Mouse (Mus musculus): ENCODE measurements at regions not wholly inside any gene's neighbourhood (a gene's known extent, or its start where the extent isn't known, plus 50 kb on each side); places are given as distances from the start of the nearest gene placed in this dataset.
A peak's percentile ranks its signal among the peaks of the same experiment; 100 is the strongest.
"Not testable (repeated sequence)": the region's sequence is repeated elsewhere in the genome, so short reads cannot be mapped to it uniquely, and the experiment has no call there.

GRCm38 (mm10) chr7:58310096-58310495 is 345.9 kb upstream of the Atp10a start:
- no peak for DNase-seq

DNA sequence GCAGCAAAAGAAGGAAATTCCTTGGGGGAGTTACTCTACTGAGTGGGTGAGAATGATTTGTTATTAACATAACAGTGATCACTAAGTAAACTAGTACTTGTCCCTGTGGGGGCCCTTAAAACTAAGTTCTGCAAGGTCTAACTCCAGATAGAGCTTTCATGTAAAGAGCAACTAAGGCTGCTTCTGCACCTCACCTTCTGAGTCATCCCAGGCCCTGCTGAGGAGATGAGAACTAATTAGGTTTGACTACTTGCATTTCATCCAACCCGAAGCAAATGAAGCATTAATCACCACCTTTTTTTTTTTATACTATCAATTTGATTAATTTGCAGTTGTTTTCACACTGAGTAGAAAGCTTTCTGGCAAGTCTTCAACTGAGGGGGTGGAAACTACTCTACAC is 333.6 kb upstream of the Atp10a start:
- intact Hi-C loops (cut with DNase I; ENCODE audit: low total_unique reads), result no loop called here
- DNase-seq, result no peak

More at GRCm38 (mm10) chr7:58310096-58310495, 345.9 kb upstream of the Atp10a start:
- intact Hi-C loops (cut with DNase I; ENCODE audit: low total_unique reads), result no loop called here

GRCm38 (mm10) chr7:58367384-58367783 is 288.6 kb upstream of the Atp10a start:
- intact Hi-C loops (cut with DNase I; ENCODE audit: low total_unique reads), result no loop called here
- DNase-seq, result no peak

- no peak for DNase-seq
- intact Hi-C loops (cut with DNase I; ENCODE audit: low total_unique reads), result no loop called here
Measured at GRCm38 (mm10) chr7:58383401-58383800, 272.6 kb upstream of the Atp10a start.

GRCm38 (mm10) chr7:58388326-58388725 is 267.6 kb upstream of the Atp10a start:
- no peak for DNase-seq
- intact Hi-C loops (cut with DNase I; ENCODE audit: low total_unique reads), result no loop called here

DNA sequence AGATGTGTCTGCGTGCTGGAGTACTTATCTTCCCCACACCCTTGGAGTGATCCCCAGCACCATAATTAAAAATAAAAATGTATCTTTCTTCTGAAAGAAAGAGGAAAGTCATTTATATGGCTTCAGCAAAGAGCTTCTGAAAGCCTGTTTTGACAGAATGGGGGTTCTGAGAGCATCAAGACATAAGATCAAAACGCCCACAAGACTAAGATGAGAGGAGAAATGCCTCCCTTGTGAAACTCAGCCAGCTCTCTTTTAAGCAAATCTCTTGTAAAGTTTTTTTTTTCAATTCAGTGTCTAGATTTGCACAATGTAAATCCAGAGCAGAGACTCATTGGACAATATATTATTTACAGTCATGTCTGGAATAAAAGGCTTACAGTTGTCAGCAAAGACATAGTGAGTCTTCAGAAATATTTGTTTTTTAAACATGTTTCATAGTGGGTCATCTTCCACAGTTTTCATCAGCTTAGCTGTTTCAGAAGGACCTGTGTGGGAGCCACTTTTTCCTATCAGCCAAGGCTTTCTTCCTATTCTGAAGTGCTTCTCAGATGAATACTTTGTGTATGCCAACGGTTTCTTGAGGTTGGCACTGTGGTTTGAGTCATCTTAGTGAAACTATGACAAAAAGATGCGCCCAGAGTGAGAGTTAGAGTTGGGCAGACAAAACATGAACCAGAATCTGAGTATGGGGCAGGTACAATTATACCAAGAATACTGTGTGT is 263.4 kb upstream of the Atp10a start:
- intact Hi-C loops (cut with DNase I; ENCODE audit: low total_unique reads), result no loop called here
- DNase-seq, result no peak

- intact Hi-C loops (cut with DNase I; ENCODE audit: low total_unique reads), result no loop called here
- no peak for DNase-seq
Measured at GRCm38 (mm10) chr7:58397992-58398391, 258.0 kb upstream of the Atp10a start.

DNA sequence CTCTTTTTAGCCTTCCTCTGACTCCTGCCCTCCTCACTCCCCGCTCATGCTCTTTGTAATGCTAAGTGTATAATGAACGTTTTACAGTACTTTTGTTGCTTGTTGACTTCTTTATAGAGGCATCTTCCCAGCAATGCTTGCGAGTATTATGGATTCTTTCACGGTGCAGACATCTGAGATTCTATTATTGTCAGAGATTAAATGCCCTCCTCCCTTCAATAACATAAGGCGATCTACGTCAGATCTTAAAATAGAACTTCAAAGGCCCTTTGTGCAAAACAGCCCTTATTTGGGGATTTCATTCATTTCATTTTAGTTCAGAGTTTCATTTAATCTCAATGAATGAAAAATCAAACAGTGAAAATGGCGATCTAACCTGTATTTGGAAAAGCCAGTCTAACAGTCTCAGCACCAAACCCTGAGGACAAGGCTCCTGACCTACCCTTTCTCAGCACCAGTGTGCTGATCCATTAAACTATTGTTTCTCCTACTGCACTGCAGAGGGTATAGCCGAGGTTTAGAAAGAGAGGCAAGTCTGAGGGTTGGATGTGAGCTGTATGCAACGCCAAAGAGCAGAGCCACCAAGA is 257.3 kb upstream of the Atp10a start:
- intact Hi-C loops (cut with DNase I; ENCODE audit: low total_unique reads), result no loop called here
- DNase-seq, result no peak

GRCm38 (mm10) chr7:58399145-58399604 is 256.8 kb upstream of the Atp10a start:
- DNase-seq, result peak; percentile 89
- intact Hi-C loops (cut with DNase I; ENCODE audit: low total_unique reads), result no loop called here

- DNase-seq, result no peak
- intact Hi-C loops (cut with DNase I; ENCODE audit: low total_unique reads), result no loop called here
Measured at GRCm38 (mm10) chr7:58399651-58400050, 256.3 kb upstream of the Atp10a start.

DNA sequence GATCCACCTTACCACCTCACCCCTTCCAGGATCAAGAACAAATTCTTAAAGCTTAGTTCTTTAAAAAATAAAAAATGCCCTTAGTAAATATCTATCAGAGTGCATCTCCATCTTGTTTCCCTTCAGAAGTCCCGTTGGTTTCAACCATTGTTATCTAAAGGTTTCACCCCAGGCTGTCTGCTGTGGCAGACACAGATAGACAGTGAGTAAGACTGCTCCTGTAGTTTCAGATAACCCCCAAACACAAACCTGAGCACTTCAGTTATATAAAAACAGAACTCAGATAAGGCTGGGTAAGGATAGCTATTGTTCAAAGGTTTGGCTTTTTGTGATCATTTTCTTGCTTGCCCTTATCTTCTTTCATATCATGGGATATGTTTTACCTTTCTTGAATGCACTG is 255.4 kb upstream of the Atp10a start:
- DNase-seq, result no peak
- intact Hi-C loops (cut with DNase I; ENCODE audit: low total_unique reads), result no loop called here

- intact Hi-C loops (cut with DNase I; ENCODE audit: low total_unique reads), result no loop called here
- no peak for DNase-seq
Measured at GRCm38 (mm10) chr7:58436888-58437625, 218.9 kb upstream of the Atp10a start.

DNA sequence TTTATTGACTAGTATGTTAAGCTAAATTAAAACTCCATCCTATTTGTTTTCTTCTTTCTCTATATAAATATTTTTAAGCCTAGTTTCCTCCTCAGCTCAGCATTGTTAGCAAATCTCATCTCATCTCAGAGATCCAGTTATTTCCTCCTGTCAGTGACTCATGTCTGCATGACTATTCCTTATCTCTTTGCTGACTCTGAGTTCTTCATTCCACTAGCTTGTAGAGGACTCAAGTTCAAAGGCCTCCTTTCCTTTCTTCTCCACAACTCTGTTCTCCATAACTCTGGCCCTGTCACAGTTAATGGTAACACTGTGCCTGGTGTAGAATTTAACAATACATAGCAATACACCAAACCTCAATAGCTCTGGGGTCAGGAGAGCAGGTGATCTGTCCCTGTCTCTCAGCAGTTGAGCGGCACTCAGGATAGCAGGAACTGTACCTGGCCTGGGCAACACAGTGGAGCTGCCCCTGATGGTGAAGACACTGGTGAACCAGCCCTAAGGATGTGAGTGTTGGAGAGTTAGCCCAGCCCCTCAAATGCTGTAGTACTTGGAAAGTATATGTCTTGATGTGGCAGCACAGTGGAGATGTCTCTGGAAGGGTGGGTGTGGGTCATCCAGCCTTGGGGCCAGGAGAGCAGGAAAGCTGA is 213.3 kb upstream of the Atp10a start:
- intact Hi-C loops (cut with DNase I; ENCODE audit: low total_unique reads), result no loop called here
- no peak for DNase-seq

DNA sequence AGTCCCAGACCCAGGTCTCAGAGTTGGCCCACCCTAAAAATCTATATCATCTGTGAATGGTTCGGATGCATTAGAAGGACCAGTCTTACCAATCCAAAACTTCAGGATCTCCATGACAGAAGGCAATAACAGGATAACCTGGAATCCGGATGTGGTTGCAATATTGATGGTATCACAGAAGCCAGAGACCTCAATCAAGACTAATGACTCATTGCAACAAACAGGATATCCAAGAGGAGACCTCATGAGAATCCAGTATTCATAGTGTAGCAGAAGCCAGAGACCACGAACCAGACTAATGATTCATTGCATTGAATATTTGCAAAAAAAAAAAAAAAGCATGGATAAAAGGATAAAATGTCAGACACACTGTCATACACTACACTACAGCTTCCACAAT is 212.7 kb upstream of the Atp10a start:
- intact Hi-C loops (cut with DNase I; ENCODE audit: low total_unique reads), result no loop called here
- no peak for DNase-seq

- no peak for DNase-seq
- intact Hi-C loops (cut with DNase I; ENCODE audit: low total_unique reads), result no loop called here
Measured at GRCm38 (mm10) chr7:58445781-58446180, 210.2 kb upstream of the Atp10a start.

- intact Hi-C loops (cut with DNase I; ENCODE audit: low total_unique reads), result no loop called here
- no peak for DNase-seq
Measured at GRCm38 (mm10) chr7:58446261-58446660, 209.7 kb upstream of the Atp10a start.

DNA sequence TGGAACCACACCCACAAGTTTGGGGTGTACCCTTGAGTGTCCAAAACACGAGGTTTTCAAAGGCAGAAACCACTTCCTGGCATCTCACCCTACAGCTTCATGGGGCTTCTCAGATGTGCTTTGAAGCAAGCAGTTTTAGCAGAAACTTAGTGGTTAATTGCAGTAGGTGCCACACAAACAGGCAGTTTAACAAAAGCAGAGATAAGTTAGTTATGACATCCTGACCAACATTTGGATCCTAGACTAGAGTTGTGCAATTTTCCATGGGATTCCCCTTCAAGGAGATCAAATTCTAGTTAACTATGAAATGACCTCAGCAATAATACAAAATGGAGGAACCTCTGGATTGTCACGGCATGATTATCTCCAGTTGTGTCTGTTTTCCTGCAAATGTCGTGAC is 207.2 kb upstream of the Atp10a start:
- intact Hi-C loops (cut with DNase I; ENCODE audit: low total_unique reads), result no loop called here
- DNase-seq, result no peak

DNA sequence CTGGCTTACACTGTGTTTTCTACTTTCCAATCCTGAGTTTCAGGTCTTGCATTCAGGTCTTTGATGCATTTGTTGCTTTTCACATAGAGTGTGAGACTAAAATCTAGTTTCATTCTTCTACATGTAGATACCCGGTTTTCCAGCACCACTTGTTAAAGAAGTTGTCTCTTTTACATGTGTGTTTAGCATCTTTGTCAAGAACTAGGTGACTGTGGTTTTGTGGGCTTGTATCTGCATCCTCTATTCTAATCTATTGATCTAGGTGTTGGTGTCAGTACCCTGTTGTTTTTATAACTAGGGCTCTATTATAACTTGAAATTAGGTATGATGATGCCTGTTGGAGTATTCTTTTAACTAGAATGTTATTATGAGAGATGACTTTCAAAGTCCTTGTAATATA is 204.0 kb upstream of the Atp10a start:
- DNase-seq, result no peak
- intact Hi-C loops (cut with DNase I; ENCODE audit: low total_unique reads), result no loop called here

DNA sequence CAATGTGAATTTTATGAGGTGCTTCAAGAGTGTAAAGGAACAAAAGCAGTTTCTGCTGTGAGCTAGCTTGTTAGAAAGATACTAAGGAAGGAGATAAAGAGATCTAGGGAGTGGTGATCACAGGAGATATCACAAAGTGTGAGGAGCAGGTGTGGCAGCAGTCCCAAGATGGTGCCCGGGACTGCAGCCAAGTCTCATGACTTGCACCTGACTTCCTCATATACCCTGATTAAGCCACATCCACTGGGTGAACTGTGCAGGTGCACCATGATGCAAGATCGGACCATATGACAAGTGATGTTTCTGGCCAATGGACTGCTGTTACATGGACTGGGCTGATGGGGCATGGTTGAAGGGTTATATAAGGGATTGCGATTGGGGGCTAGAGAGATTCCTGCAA is 197.8 kb upstream of the Atp10a start:
- intact Hi-C loops (cut with DNase I; ENCODE audit: low total_unique reads); DNase-seq: not testable (repeated sequence)

DNA sequence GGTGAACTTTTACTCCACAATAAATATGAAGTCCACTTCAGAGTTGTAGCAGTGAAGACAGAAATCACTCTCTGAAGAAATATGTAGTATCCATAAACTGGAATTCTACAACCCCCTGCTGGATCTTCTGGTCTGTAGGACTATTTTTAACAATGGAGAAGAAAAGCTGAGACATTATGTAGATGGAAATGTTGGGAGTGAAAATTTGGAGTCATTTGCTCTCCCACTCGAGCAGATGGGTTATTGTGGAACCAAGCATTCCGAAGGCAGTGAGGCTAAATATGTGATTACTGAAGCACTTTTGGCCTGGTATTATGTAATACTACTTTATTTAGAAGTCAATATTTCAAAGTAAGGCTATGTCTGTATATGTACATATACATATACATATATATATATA is 195.0 kb upstream of the Atp10a start:
- DNase-seq, result no peak

More for the DNA sequence above, 195.0 kb upstream of the Atp10a start:
- intact Hi-C loops (cut with DNase I; ENCODE audit: low total_unique reads), result no loop called here

All from gastrocnemius, postnatal 14 days (tissue).